Mouse (Mus musculus) testis, postnatal 10 days (tissue): Measurements from ENCODE around the gene Atp11a.

ENCODE experiments used
- DNase-seq: peaks from one replicate; pipeline ENCODE4 v3.0.0; 2021; ENCODE audit warnings: low spot score

The Atp11a gene

DNA sequence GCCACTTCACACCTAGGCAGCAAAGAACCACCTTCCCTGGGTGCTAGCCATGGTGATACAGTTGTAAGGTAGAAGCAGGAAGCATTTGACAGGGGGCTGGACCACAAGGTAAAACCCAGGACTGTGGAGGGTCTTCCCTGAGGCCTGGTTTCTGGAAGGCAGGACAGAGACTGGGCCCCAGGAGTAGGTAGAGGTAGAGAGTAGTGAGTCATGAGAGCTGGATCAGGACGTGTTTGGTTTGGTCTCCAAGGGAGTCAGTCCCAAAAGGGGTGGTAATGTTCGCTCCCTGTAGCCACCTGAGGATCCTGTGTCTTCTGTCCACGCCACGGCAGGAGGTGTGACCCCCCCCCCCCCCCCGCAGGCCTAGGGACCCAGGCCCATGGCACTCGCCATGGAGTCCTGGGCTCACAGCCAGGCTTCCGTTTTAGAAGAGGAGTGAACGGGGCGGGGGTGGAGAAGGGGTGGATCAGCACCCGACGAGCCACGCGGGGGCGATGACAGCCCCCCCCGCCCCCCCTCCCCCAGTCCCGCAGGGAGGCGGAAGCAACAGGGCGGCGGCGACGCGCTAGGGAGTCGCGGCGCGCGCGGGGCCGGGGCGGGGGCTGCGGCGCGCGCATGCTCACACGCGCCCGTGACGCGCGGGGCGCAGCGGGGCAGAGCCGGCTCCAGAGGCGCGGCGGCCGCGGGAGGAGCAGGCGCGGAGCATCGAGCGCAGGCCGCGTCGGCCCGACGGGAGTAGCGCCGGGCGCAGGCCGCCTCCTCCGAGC is at the start of gene Atp11a:
Gene Atp11a, plus strand, starts transcription at position 624 of the 767 bp plus-strand sequence.
- peak; percentile 78 for DNase-seq

GRCm38 (mm10) chr8:12711623-12712022 is 45.2 kb upstream of the Atp11a start:
- no peak for DNase-seq

GRCm38 (mm10) chr8:12715861-12716585 is 40.8 kb upstream of the Atp11a start:
- no peak for DNase-seq

GRCm38 (mm10) chr8:12719091-12719490 is 37.7 kb upstream of the Atp11a start:
- no peak for DNase-seq

- no peak for DNase-seq
Measured at GRCm38 (mm10) chr8:12728644-12729043, 28.2 kb upstream of the Atp11a start.

GRCm38 (mm10) chr8:12730780-12731179 is 26.0 kb upstream of the Atp11a start:
- DNase-seq, result no peak

- DNase-seq, result no peak
Measured at GRCm38 (mm10) chr8:12732431-12732830, 24.4 kb upstream of the Atp11a start.

- no peak for DNase-seq
Measured at GRCm38 (mm10) chr8:12739113-12739512, 17.7 kb upstream of the Atp11a start.

GRCm38 (mm10) chr8:12743390-12743789 is 13.4 kb upstream of the Atp11a start:
- DNase-seq, result no peak

DNA sequence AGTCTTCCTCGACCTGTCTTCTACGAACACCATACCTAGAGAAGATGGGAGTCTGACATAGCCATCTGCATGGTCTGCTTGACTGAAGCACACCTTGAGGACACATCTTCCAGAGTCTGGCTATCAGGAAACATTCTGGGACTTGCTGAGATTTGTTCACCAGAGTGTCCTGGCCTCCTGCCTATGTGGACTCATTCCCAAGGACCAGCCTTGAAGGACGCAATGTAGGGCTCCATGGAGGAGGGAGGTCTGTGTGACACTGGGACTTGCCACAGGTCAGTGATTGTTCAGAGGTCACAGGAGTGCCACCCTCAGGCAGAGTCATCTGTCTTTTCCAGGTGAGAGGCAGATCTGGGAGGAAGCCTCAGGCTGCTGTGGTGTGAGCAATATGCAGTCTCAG is 8.6 kb upstream of the Atp11a start:
- DNase-seq, result no peak

GRCm38 (mm10) chr8:12749116-12749515 is 7.7 kb upstream of the Atp11a start:
- DNase-seq, result no peak

DNA sequence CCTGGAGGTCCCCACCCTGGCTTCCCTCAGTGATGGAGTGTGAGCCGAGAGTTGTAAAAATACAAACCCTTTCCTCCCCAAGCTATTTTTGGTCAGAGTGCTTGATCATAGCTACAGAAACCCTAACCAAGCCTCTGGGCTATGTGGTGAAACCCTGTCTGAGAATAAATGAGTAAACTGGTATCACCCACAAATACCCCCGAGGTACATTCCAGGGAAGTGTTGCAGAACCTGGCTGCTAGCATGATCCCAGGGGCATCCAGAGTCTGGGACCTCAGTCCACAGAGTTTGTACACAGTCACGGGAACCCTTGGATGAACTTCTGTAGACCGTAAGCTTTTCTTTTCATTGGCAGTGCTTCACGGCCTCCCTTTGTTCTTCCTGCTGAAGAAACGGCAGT is 3.8 kb upstream of the Atp11a start:
- no peak for DNase-seq

- no peak for DNase-seq
Measured at GRCm38 (mm10) chr8:12754115-12754514, 2.7 kb upstream of the Atp11a start.

GRCm38 (mm10) chr8:12755312-12755711 is 1.5 kb upstream of the Atp11a start:
- no peak for DNase-seq

DNA sequence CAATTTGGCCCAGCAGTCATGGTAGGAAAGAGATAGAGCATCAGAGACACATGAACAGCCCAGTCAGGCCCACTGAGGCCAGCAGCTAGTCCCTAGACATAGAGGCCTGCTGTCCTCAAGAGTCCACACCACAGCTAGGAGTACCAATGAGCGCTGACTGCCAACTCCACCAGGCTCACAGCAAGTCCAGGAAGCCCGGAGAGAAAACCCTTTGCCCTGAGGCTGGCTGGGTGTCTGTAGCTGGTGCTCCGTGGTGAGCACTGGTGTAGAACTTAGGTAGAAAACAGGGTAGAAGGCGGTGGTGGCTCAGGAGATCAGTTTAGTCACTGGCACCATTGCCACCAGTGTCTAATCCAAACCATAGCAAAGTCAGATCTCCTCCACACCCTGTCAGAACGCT is 988 bp upstream of the Atp11a start:
- DNase-seq, result no peak

GRCm38 (mm10) chr8:12757231-12757940 is 572 bp downstream of the Atp11a start:
- peak; percentile 60 for DNase-seq

DNA sequence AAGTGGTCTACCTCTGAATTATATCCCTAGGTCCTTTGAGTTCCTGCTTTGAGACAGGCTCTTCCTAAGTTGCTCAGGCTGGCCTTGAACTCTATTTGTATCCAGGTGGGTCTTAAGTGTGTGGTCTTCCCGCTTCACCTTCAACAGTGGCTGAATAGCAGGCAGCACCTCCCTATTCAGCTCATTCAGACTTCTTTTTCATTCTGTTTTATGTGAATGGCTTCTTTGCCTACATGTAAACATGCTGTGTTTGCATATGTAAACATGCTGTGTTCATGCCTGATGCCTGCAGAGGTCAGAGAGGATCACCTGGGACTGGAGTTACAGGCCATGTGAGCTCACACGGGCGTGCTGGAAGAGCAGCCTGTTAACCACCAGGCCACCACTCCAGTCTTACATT is 3.1 kb downstream of the Atp11a start:
- no peak for DNase-seq

DNA sequence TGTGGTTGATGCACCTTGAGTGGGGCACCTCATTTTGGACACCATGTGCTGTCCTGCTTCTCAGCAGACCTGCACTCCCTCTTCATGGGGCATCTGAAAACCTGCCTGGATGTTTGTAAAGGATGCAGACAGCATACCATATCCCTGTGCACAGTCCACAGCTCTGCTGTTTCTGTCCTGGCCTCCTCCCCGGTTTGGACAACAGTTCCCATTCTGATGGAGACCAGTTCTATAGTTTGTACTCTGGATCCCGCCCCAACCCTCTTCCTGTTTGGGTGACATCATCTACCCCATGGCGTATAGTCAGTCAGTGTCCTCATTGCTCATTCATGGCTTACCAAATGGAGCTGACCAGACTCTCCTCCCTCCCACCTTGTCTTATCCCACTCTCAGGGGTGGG is 5.1 kb downstream of the Atp11a start:
- DNase-seq, result no peak

DNA sequence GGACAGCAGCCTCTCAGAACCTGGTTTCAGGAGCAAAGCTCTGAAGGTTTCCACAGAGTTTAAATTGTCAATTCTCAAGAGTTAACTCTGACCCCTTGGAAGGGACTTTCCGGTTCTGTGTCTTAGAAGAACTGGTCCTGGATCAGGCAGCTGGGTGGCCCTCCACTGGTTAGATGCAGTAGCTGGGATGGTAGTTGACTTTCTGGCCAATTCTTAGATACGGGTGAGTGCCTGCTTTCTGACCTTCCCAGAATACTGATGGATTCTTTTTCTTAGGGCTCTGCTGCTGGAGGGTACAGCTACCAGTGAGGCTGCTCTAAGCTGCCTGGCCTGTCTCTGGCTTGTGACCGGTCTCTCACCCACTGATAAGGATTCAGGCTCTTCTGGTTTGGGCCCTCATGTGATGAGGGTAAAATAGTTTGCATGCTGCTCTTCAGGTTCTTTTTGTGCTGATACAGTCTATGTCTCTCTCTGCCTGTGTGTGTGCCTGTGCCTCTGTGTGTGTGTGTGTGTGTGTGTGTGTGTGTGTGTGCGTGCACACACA is 6.8 kb downstream of the Atp11a start:
- no peak for DNase-seq

- DNase-seq, result no peak
Measured at GRCm38 (mm10) chr8:12764971-12765370, 8.2 kb downstream of the Atp11a start.

DNA sequence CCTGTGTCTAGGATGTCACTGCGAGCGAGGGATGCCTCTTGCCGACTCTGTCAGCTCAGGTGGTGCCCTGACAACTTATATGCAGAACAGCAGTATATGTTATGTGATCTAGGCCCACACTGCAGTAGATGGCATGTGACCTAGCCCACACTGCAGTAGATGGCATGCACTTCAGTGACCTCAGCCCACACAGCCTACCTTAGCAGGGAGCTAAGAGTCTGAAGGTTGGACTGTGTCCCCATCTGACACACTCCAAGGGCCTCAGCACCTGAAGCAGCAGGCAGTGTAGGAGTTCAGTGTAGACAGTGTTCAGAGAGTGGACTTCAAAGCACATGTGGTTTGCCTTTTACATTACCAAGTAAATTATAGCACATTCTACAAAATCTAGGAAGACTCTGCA is 10.4 kb downstream of the Atp11a start:
- no peak for DNase-seq

GRCm38 (mm10) chr8:12768747-12769146 is 11.9 kb downstream of the Atp11a start:
- DNase-seq, result no peak

DNA sequence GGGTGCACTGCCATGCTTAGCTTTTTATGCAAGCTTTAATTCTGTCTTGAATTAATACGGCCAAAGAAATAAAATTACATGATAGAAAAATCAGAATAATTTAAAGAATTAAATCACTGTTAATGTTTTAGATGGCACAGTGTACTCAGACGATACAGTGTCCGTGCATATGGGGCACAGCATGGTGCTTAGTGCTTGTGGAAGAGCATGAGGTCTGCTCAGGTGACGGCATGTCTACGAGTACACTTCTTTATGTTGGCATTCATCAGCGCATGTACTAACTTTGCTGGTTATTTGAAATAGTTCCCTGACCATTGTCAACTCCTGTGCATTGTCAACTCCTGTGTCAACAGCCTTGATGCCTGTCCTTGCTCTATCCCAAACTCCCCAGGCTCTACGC is 12.5 kb downstream of the Atp11a start:
- no peak for DNase-seq
